Mouse (Mus musculus): ENCODE data around the gene 1810010D01Rik.

1810010D01Rik gene

DNA sequence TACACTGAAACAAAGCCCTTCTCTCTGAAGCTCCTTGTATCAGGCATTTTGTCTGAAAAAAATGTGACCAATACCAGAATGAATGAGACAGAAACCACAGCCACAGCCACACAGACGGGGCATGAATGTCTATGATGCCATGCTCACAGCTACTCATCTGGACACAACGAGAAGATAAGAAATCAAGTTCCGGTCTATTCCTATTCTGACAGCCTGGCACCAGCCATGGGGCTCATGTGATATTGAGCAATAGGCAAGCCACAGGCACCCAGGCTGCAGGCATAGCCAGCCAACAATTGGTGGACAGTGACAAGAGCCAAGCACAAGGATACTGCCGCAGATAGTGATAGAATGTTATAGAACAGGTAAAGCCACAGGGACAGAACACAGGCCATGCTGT is 7.6 kb upstream of the 1810010D01Rik start:
- DNase-seq (ENCODE audit: extremely low read depth, low read depth, low spot score): no peak

- DNase-seq (ENCODE audit: extremely low read depth, low read depth, low spot score): no peak
Observed at GRCm38 (mm10) chr7:145211680-145212659, 4.1 kb upstream of the 1810010D01Rik start.

DNA sequence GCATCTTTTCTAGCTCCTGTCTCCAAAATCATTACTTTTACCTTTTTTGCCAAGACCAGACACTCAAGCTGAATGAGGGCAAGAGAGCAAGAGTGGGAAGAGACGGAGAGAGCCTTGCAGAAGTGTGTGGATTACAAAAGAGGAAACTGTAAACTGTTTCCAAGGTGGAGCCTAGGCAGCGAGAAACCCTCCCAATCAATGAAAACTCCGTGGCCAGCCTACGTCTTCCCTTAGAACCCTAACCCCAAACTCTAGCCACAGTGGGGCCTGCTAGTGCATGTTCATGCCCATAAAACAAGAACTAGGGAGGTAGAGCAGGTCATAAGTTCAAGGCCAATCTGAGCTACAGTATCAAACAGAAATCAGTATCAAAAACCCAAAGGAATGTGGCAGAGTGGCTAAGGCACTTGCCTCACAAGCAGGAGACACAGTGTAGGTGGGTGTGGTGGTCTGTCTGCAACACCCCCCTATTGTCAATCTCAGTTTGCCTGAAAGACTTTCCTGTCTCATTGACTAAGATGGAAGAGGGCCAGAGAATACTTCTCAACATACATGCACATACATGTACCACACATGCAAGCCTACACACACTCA is 2.7 kb upstream of the 1810010D01Rik start:
- no peak for DNase-seq (ENCODE audit: extremely low read depth, low read depth, low spot score)

DNA sequence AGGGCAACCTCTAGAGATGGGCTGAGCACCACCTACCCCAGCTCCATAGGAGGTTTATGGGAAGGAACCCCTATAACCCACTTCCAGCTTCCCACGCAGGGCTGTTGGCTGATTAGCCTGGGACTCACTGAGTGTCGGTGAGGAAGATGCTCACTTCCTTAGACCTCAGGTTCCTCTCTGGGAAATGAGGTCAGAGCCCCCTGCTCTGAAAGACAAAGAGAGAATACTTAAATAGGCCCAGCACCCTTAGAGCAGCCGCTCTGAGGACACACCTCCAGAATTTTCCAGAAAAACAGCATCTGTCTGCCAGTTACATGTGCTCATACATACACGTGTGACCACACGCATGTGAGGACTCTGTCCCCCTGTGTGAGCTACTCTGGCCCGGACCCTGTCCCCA is 1.1 kb downstream of the 1810010D01Rik start:
- no peak for DNase-seq (ENCODE audit: extremely low read depth, low read depth, low spot score)

GRCm38 (mm10) chr7:145206056-145206610 is 1.8 kb downstream of the 1810010D01Rik start:
- no peak for DNase-seq (ENCODE audit: extremely low read depth, low read depth, low spot score)

- DNase-seq (ENCODE audit: extremely low read depth, low read depth, low spot score): no peak
Observed at GRCm38 (mm10) chr7:145205363-145205902, 2.5 kb downstream of the 1810010D01Rik start.

DNA sequence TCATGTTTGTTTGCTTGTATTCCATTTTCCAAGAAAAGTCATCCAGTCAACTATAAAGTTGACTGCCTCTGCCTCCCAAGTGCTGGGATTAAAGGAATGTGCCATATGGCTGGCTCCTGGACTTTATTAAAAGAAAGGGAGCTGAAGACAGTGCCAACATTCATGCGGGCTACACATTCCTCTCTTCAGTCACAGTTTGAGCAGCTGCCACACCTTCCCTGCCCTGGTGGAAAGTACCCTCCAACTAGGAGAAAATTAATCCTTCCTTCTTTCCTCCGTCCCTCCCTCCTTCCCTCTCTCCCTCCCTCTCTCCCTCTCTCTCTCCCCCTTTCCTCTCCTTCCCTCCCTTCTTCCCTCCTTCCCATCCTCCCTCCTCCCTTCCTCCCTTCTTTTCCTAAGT is 8.2 kb downstream of the 1810010D01Rik start:
- no peak for DNase-seq (ENCODE audit: extremely low read depth, low read depth, low spot score)

GRCm38 (mm10) chr7:145198223-145198714 is 9.7 kb downstream of the 1810010D01Rik start:
- DNase-seq (ENCODE audit: extremely low read depth, low read depth, low spot score): no peak

DNA sequence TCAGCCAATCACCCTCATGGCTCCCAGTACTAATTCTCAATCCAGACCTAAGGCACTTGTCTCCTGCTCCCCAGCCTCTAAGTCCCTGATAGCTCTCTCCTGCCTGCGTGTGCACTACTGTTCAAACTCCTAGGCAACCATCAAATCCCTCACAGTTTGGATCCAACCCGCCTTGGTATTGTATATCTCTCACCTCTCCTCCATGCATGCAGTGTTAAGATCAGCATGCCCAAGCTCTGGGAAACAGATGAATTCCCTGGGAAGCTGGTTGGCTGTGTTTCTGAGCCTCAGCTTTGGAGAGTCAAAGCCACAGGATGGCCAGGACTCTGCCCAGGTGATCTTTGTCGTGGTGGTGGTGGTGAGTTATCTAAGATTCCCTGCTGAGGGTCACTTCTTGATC is 10.2 kb downstream of the 1810010D01Rik start:
- DNase-seq (ENCODE audit: extremely low read depth, low read depth, low spot score): no peak

DNA sequence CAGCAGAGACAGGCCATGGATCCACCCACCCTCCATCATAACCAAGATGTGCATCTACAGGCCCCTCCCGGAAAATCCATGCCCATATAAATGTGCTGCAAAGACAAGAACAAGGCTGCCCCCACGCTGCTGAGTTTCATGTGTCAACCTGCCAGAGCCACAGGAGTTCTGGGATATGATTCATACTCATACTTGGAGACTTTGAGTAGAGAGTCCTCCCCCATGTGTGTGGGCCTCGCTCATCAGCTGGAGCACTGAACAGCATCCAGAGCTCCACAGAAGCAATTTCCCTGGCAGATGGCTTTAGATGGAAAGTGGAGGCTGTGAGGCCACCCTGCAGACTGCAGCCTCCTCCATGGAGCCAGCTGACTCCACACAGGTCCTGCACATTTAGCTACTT is 10.9 kb downstream of the 1810010D01Rik start:
- DNase-seq (ENCODE audit: extremely low read depth, low read depth, low spot score): no peak

DNA sequence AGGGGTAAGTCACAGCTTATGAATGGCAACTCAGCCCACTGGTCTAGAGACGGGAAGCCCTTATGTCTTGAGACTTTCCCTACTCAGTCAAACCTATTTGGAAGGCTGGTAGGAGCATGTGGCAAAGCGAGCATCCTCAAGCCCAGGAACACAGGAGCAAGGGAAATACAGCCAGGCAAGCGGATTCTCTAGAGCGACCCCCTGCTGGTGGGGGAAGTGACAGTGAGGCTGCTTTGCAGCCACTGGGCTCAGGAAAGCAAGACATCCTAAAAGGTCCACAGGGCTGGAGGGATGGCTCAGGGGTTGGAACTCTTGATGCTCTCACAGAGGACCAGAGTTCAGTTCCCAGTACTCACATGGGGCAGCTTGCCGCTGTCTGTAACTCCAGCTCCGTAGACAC is 11.6 kb downstream of the 1810010D01Rik start:
- no peak for DNase-seq (ENCODE audit: extremely low read depth, low read depth, low spot score)

DNA sequence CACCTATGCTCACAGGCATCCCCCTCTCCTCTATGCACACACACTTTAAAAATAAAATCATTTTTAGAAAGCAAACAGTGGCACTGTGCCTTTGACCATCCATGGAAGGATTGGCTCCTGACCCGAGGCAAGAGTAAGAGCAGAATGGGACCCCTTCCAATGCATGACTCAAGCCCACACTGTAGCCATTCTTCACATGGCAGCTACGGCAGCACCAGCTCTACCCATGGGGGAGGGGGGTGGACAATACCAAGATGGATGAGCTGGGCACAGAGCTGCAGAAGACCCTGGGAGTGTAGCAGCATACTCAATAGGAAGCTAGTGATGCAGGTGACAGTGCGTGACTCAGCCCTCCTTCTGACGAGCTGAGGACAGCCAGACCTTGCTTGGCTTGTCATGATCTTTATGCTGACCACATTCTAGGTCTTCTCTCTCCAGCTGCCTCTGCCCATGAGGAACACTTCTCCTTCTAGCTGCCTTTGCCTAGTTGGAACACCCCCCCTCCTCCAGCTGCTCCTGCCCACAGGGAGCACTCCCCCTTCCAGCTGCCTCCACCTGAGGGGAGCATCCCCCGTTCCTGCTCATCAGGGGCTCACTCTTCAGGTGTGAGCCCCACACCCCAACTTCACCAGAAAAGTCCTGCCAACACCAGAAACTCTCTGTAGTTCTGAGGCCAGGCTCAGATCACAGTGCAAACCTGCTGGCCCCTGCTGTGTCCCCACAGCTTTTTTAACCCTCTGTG is 12.6 kb downstream of the 1810010D01Rik start:
- DNase-seq (ENCODE audit: extremely low read depth, low read depth, low spot score): no peak

DNA sequence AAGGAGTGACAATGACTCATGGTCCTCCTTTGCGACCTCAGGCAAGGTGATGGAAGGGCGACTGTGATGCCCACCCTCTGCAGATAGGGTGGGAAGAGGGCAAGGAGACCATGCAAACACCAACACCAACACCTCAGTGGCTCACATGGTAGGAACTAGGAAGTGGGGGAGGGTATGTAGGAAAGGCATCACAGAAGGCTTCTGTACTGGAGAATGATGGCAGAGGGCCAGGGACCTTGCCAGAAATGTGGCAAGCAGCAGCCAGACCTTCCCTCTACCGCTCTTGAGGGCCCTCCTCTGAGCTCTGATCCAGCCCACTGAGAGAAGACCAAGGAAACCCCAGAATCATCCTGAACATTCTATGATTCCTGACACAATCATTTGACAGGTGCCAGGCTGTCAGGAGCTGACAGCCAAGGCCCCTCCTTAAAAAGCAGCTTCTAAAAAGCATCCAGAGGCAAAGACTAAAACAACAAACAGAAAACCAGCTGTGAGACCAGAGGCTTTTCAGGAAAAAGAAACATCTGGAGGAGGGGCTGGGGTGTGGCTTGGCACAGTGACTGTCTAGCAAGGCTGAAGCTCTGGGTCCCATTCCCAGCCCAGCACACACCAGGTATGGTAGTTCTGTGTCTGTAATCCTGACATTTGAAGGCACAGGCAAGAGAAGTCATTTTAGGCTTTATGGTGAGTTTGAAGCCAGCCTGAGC is 13.3 kb downstream of the 1810010D01Rik start:
- DNase-seq (ENCODE audit: extremely low read depth, low read depth, low spot score): no peak

GRCm38 (mm10) chr7:145192836-145193235 is 15.1 kb downstream of the 1810010D01Rik start:
- no peak for DNase-seq (ENCODE audit: extremely low read depth, low read depth, low spot score)

DNA sequence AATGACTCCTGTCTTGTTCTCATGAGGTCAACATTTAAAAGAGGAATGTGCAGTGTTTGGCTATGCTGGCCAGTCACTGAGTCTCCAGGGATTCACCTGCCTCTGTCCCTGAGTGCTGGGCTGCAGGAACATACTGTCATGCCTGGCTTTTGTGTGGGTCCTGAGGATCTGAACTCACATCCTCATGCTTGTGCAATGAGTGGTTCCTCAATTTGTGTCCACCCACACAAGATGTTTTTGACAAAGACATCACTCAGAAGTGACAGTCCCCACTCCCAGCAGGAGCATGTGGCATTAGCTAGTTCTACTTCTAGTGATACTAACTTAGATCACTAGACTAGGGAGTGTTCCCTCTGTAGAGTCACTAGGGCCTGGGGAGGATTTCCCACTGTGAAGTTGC is 17.4 kb downstream of the 1810010D01Rik start:
- DNase-seq (ENCODE audit: extremely low read depth, low read depth, low spot score): no peak

- DNase-seq (ENCODE audit: extremely low read depth, low read depth, low spot score): no peak
Observed at GRCm38 (mm10) chr7:145189342-145189741, 18.6 kb downstream of the 1810010D01Rik start.

DNA sequence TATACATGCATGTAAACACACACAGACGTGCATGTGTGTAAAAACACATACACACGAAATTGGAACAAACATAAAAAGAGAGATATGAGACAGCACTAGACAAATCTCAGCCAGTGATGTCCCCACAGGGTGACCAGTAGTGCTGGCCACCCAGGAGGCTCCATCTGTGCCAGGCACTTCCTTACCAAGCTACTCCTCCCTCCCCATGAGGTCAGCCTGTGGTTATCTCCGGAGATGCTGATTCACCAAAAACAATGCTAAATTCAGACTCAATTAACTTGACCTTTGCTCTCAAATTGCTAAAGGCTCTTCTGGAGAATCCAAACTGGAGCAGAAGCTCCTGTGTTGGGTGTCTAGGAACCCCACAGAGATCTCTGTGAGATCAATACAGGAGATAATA is 20.1 kb downstream of the 1810010D01Rik start:
- no peak for DNase-seq (ENCODE audit: extremely low read depth, low read depth, low spot score)

DNA sequence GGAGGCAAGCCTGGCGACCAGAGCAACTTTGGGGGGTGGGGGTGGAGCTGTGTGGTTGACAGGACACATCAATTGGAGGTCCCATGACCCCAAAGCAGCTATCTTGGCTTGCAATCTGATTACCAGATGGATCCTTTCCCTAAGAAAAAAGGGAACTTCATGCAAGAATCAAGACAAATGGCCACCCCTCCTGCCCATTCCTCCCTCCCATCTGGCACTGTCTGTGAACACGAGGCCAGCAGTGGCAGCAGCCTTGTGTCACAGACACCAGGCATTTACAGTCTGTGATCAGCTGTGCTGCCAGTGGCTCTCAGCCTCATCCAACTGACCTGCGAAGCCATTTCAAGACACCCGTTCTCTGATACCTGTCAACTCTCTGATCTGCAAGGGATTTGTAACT is 25.5 kb downstream of the 1810010D01Rik start:
- no peak for DNase-seq (ENCODE audit: extremely low read depth, low read depth, low spot score)

- no peak for DNase-seq (ENCODE audit: extremely low read depth, low read depth, low spot score)
Observed at GRCm38 (mm10) chr7:145181376-145182034, 26.4 kb downstream of the 1810010D01Rik start.

DNA sequence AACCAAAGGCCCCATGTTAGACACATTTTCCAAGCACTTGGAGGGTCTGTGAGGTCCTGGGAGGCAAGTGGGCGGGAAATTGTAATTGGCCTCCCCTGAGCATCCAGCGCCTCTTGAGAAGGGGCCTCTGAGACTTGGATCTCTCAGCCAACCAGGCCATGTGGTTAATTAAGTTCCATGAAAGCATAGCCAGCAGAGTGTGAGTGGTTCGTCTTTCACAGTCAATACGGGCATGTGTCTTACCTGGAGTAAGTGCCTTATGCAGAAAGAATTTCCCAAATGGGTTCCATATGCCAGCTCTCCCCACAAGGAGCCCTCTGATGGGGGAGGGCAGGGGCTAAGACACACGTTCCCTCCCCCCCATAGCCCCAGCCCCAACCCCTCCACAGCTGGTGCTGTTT is 28.2 kb downstream of the 1810010D01Rik start:
- no peak for DNase-seq (ENCODE audit: extremely low read depth, low read depth, low spot score)
